Mouse (Mus musculus): ENCODE data around the gene Wdr24. TPM values are rescaled to one million over a fixed set of nuclear protein-coding genes. Genes with fewer than 3 reads are reported as not detected.
A peak's percentile ranks its signal among the peaks of the same experiment; 100 is the strongest.

The Wdr24 gene
- polyA plus RNA-seq, 1 experiment, result 47.0 TPM

- no peak for TF ChIP-seq CTCF (IDR thresholded peaks at IDR 0.05; ENCODE audit: borderline replicate concordance, extremely low read depth, insufficient read depth, insufficient read length)
- TF ChIP-seq POLR2A (IDR thresholded peaks at IDR 0.05; ENCODE audit: borderline replicate concordance, extremely low read depth, insufficient read depth, insufficient read length, poor library complexity, severe bottlenecking), result no peak
- no peak for DNase-seq (ENCODE audit: low read depth)
These were observed 10.7 kb downstream of the Wdr24 start for GRCm38 (mm10) chr17:25833961-25834594.

- no peak for DNase-seq (ENCODE audit: low read depth)
- TF ChIP-seq CTCF (IDR thresholded peaks at IDR 0.05; ENCODE audit: borderline replicate concordance, extremely low read depth, insufficient read depth, insufficient read length), result no peak
- TF ChIP-seq POLR2A (IDR thresholded peaks at IDR 0.05; ENCODE audit: borderline replicate concordance, extremely low read depth, insufficient read depth, insufficient read length, poor library complexity, severe bottlenecking), result no peak
These were observed 11.3 kb downstream of the Wdr24 start for GRCm38 (mm10) chr17:25834595-25835222.

- TF ChIP-seq CTCF (IDR thresholded peaks at IDR 0.05; ENCODE audit: borderline replicate concordance, extremely low read depth, insufficient read depth, insufficient read length) (no peak), POLR2A (IDR thresholded peaks at IDR 0.05; ENCODE audit: borderline replicate concordance, extremely low read depth, insufficient read depth, insufficient read length, poor library complexity, severe bottlenecking) (no peak)
- no peak for DNase-seq (ENCODE audit: low read depth)
These were observed 11.9 kb downstream of the Wdr24 start for GRCm38 (mm10) chr17:25835301-25835700.

GRCm38 (mm10) chr17:25835816-25836215, 12.4 kb downstream of the Wdr24 start:
- DNase-seq (ENCODE audit: low read depth), result no peak
- no peak for TF ChIP-seq CTCF (IDR thresholded peaks at IDR 0.05; ENCODE audit: borderline replicate concordance, extremely low read depth, insufficient read depth, insufficient read length)
- TF ChIP-seq POLR2A (IDR thresholded peaks at IDR 0.05; ENCODE audit: borderline replicate concordance, extremely low read depth, insufficient read depth, insufficient read length, poor library complexity, severe bottlenecking), result no peak

- DNase-seq (ENCODE audit: low read depth), result no peak
- no peak; the same call in 1 of the 2 replicates for TF ChIP-seq POLR2A (IDR thresholded peaks at IDR 0.05; ENCODE audit: borderline replicate concordance, extremely low read depth, insufficient read depth, insufficient read length, poor library complexity, severe bottlenecking)
- TF ChIP-seq CTCF (IDR thresholded peaks at IDR 0.05; ENCODE audit: borderline replicate concordance, extremely low read depth, insufficient read depth, insufficient read length), result no peak
These were observed 13.1 kb downstream of the Wdr24 start for GRCm38 (mm10) chr17:25836397-25837075.

- DNase-seq (ENCODE audit: low read depth), result peak; percentile 90
- TF ChIP-seq POLR2A (IDR thresholded peaks at IDR 0.05; ENCODE audit: borderline replicate concordance, extremely low read depth, insufficient read depth, insufficient read length, poor library complexity, severe bottlenecking), result peak; percentile 66; the same call in 1 of the 2 replicates
- TF ChIP-seq CTCF (IDR thresholded peaks at IDR 0.05; ENCODE audit: borderline replicate concordance, extremely low read depth, insufficient read depth, insufficient read length), result no peak
These were observed 13.6 kb downstream of the Wdr24 start, which contains the start of gene Rhbdl1 for GRCm38 (mm10) chr17:25837076-25837410. TSS of gene Rhbdl1 (minus strand) at chr17:25837295.

- TF ChIP-seq POLR2A (IDR thresholded peaks at IDR 0.05; ENCODE audit: borderline replicate concordance, extremely low read depth, insufficient read depth, insufficient read length, poor library complexity, severe bottlenecking) (no peak), CTCF (IDR thresholded peaks at IDR 0.05; ENCODE audit: borderline replicate concordance, extremely low read depth, insufficient read depth, insufficient read length) (no peak)
- peak; percentile 74 for DNase-seq (ENCODE audit: low read depth)
These were observed 14.1 kb downstream of the Wdr24 start for GRCm38 (mm10) chr17:25837533-25837932.

GRCm38 (mm10) chr17:25838904-25839303, 15.5 kb downstream of the Wdr24 start:
- no peak for TF ChIP-seq POLR2A (IDR thresholded peaks at IDR 0.05; ENCODE audit: borderline replicate concordance, extremely low read depth, insufficient read depth, insufficient read length, poor library complexity, severe bottlenecking)
- DNase-seq (ENCODE audit: low read depth), result no peak

- no peak for DNase-seq (ENCODE audit: low read depth)
- no peak for TF ChIP-seq CTCF (IDR thresholded peaks at IDR 0.05; ENCODE audit: borderline replicate concordance, extremely low read depth, insufficient read depth, insufficient read length)
- TF ChIP-seq POLR2A (IDR thresholded peaks at IDR 0.05; ENCODE audit: borderline replicate concordance, extremely low read depth, insufficient read depth, insufficient read length, poor library complexity, severe bottlenecking), result no peak
These were observed 16.2 kb downstream of the Wdr24 start for GRCm38 (mm10) chr17:25839455-25840235.

GRCm38 (mm10) chr17:25840519-25840918, 17.1 kb downstream of the Wdr24 start:
- no peak for DNase-seq (ENCODE audit: low read depth)
- no peak for TF ChIP-seq POLR2A (IDR thresholded peaks at IDR 0.05; ENCODE audit: borderline replicate concordance, extremely low read depth, insufficient read depth, insufficient read length, poor library complexity, severe bottlenecking)
- TF ChIP-seq CTCF (IDR thresholded peaks at IDR 0.05; ENCODE audit: borderline replicate concordance, extremely low read depth, insufficient read depth, insufficient read length), result no peak

Data from brain, embryonic 14.5 days (tissue).